Mouse (Mus musculus) embryonic facial prominence, embryonic 10.5 days (tissue): Measurements from ENCODE around the gene Hoxc5. TPM values are rescaled to one million over a fixed set of nuclear protein-coding genes. Genes with fewer than 3 reads are reported as not detected.
A peak's percentile ranks its signal among the peaks of the same experiment; 100 is the strongest.

Experiments
- DNase-seq: peaks from one replicate; pipeline ENCODE4 v3.0.0-alpha.2; 2017; ENCODE audit warnings: low spot score
- H3K27ac ChIP-seq: fragments of 300-500 bp; sonication (generic); replicated peaks from 2 replicates; pipeline ENCODE4 v1.5.1; 2016; ENCODE audit warnings: mild to moderate bottlenecking
- H3K27me3 ChIP-seq: fragments of 300-500 bp; sonication (generic); replicated peaks from 2 replicates; pipeline ENCODE4 v1.6.1; 2016; ENCODE audit warnings: low read depth, mild to moderate bottlenecking; ENCODE audit not compliant: poor library complexity, severe bottlenecking
- H3K36me3 ChIP-seq: fragments of 300-500 bp; sonication (generic); replicated peaks from 2 replicates; pipeline ENCODE4 v1.6.1; 2016; ENCODE audit warnings: mild to moderate bottlenecking, moderate library complexity
- H3K4me1 ChIP-seq: fragments of 300-500 bp; sonication (generic); 2 replicates; pipeline ENCODE4 v1.6.1; 2016
- H3K4me3 ChIP-seq: fragments of 300-500 bp; sonication (generic); 2 replicates; pipeline ENCODE4 v1.5.1; 2016; ENCODE audit warnings: mild to moderate bottlenecking, moderate library complexity
- H3K9me3 ChIP-seq: fragments of 300-500 bp; sonication (generic); 2 replicates; pipeline ENCODE4 v1.6.1; 2016; ENCODE audit warnings: mild to moderate bottlenecking
- WGBS: fragments of 180-500 bp; shearing (Covaris S2); methylation state at CpG from one replicate; pipeline ENCODE4 v1.1.7; 2016; 5-methylcytosine and 5-hydroxymethylcytosine counted together
- polyA plus RNA-seq: library from polyadenylated mRNA; unstranded; fragments of >200 nt; fragmentation: Nextera tagmentation; extraction: Ambion mirVana; gene quantifications from 2 replicates; pipeline ENCODE4 v1.2.1, GENCODE M21; 2016

The Hoxc5 gene
- polyA plus RNA-seq, result 0.07 and 0.18 TPM in 2 replicates

GRCm38 (mm10) chr15:102967312-102967510, at the start of gene Hoxc5:
Hoxc5 (plus strand) TSS chr15:102967443.
- peaks cover 100% of the 10 kb centered on the region for H3K27me3 ChIP-seq
- H3K4me3 ChIP-seq, result peak within 1 kb of the TSS; percentile 27
- no peak within 1 kb of the TSS for H3K27ac ChIP-seq
- no peaks in the 10 kb centered on the region for H3K9me3 ChIP-seq
- H3K36me3 ChIP-seq, result no peaks in the 10 kb centered on the region
- DNase-seq, result no peak
- 1% methylated on average over 12 of the region's 12 CpGs for WGBS
- H3K4me1 ChIP-seq, result peaks cover 7% of the 10 kb centered on the region; the same call in 1 of the 2 replicates

GRCm38 (mm10) chr15:102917972-102918572, 49.2 kb upstream of the Hoxc5 start:
- peak; percentile 40 for DNase-seq
- no peaks in the 10 kb centered on the region for H3K9me3 ChIP-seq
- H3K27ac ChIP-seq, result no peak overlapping the region
- peaks cover 12% of the 10 kb centered on the region; the same call in 1 of the 2 replicates for H3K4me1 ChIP-seq
- H3K4me3 ChIP-seq, result no peak overlapping the region
- WGBS, result under 1% methylated on average over 20 of the region's 20 CpGs
- no peaks in the 10 kb centered on the region for H3K36me3 ChIP-seq
- H3K27me3 ChIP-seq, result peaks cover 100% of the 10 kb centered on the region

GRCm38 (mm10) chr15:102918611-102919265, 48.5 kb upstream of the Hoxc5 start:
- Histone ChIP-seq H3K4me1 (peaks cover 12% of the 10 kb centered on the region; the same call in 1 of the 2 replicates), H3K36me3 (no peaks in the 10 kb centered on the region), H3K4me3 (no peak overlapping the region), H3K27me3 (peaks cover 100% of the 10 kb centered on the region), H3K9me3 (no peaks in the 10 kb centered on the region), H3K27ac (no peak overlapping the region)
- peak; percentile 28 for DNase-seq
- WGBS, result 3% methylated on average over 7 of the region's 7 CpGs

DNA sequence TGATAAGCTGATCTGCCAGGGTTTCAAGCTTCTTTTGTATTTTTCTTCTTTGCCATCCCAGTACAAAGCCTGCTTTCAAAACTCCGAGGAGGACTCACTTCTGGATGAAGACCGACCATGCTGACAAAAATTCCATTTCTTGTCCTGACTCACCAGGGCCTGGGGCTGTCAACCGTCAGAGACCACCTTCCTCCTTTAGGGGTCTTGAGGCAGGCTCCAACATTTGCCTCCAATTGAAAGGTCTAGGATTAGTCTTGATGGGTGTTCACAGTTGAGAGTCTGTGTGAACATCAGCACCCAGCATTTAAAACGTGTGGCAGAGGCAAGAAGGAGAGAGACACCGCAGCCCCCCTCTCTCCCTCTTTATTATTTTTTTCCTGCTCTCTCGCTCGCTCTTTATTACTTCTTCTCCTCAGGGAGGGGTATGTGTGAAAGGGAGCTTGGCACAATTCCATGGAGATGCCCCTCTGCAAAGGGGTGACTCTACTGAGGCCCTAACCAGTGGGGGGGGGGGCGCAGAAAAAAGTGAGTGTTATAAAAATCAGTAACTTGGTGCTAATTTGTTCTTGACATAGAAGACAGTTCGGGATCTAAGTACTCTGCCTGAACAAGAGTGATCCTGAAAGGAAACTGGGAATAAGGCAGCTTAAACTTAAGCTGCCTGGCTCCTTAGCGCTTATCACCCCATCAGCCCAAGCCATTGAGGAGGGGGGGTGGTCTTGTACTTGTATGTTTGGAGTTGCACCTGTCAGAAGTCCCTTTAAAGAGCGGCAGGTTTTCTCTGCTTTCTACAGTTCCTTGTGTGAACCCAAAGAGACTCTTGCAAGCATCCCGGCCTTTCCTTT, 47.7 kb upstream of the Hoxc5 start:
- no peak overlapping the region for H3K27ac ChIP-seq
- H3K36me3 ChIP-seq, result no peaks in the 10 kb centered on the region
- no peaks in the 10 kb centered on the region for H3K9me3 ChIP-seq
- peaks cover 100% of the 10 kb centered on the region for H3K27me3 ChIP-seq
- peaks cover 12% of the 10 kb centered on the region; the same call in 1 of the 2 replicates for H3K4me1 ChIP-seq
- peak; percentile 32 for DNase-seq
- 2% methylated on average over 12 of the region's 12 CpGs for WGBS
- H3K4me3 ChIP-seq, result no peak overlapping the region

GRCm38 (mm10) chr15:102920619-102921018, 46.6 kb upstream of the Hoxc5 start:
- Histone ChIP-seq H3K9me3 (no peaks in the 10 kb centered on the region), H3K4me3 (peak overlapping the region; percentile 35), H3K36me3 (no peaks in the 10 kb centered on the region), H3K4me1 (peaks cover 12% of the 10 kb centered on the region; the same call in 1 of the 2 replicates), H3K27me3 (peaks cover 100% of the 10 kb centered on the region), H3K27ac (no peak overlapping the region)
- under 1% methylated on average over 20 of the region's 20 CpGs for WGBS
- peak; percentile 86 for DNase-seq

DNA sequence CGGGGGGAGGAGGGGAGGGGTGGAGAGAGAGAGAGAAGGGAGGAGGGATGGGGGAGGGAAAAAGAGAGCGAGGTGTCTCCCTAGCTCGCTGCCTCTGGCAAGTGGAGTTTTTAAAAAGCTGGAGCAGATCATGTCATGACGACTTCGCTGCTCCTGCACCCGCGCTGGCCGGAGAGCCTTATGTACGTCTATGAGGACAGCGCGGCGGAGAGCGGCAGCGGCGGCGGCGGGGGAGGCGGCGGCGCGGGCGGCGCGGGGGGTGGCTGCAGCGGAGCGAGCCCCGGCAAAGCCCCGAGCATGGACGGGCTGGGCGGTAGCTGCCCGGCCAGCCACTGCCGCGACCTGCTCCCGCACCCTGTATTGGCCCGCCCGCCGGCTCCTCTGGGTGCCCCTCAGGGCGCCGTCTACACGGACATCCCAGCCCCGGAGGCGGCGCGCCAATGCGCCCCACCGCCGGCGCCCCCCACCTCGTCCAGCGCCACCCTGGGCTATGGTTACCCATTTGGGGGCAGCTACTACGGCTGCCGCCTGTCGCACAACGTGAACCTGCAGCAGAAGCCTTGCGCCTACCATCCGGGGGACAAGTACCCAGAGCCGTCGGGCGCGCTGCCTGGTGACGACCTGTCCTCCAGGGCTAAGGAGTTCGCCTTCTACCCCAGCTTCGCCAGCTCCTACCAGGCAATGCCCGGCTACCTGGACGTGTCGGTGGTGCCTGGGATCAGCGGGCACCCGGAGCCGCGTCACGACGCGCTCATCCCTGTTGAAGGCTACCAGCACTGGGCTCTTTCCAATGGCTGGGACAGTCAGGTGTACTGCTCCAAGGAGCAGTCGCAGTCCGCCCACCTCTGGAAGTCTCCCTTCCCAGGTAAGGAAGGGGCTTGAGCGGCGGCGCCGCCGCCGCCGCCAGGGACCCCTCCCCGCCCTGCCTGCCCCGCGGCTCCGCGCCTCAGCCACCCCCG, 45.9 kb upstream of the Hoxc5 start, which contains the start of gene Hoxc13:
TSS of gene Hoxc13 (plus strand) at position 51 of the 959 bp plus-strand sequence.
- peak within 1 kb of the TSS; percentile 35 for H3K4me3 ChIP-seq

DNA sequence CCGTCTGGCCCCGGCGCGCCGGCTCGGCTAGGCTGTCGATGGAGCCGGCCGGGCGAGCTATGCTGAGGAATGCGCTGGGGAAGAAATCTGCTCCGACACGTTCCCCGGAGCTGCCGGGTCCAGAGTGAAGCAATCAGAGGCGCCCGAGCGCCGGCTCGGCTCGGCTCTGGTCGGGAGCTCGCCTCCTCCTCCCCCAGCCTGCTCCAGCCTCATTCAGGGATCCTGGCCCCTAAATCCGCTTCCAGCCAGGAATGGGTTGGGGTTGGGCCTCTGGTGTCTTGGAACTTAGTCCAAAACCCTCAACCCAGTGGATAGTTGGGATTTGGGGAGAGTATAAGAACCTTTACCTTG, 45.3 kb upstream of the Hoxc5 start:
- WGBS, result under 1% methylated on average over 24 of the region's 24 CpGs
- no peaks in the 10 kb centered on the region for H3K36me3 ChIP-seq
- H3K4me1 ChIP-seq, result peaks cover 12% of the 10 kb centered on the region; the same call in 1 of the 2 replicates
- peak; percentile 69 for DNase-seq
- no peak overlapping the region for H3K4me3 ChIP-seq
- no peak overlapping the region for H3K27ac ChIP-seq
- peaks cover 100% of the 10 kb centered on the region for H3K27me3 ChIP-seq
- no peaks in the 10 kb centered on the region for H3K9me3 ChIP-seq

More for the DNA sequence above, 45.9 kb upstream of the Hoxc5 start, which contains the start of gene Hoxc13:
- 1% methylated on average over 87 of the region's 88 CpGs for WGBS
- DNase-seq, result no peak
- Histone ChIP-seq H3K4me1 (peaks cover 12% of the 10 kb centered on the region; the same call in 1 of the 2 replicates), H3K27ac (no peak within 1 kb of the TSS), H3K36me3 (no peaks in the 10 kb centered on the region), H3K27me3 (peaks cover 100% of the 10 kb centered on the region), H3K9me3 (no peaks in the 10 kb centered on the region)

- no peak overlapping the region for H3K27ac ChIP-seq
- peak; percentile 27 for DNase-seq
- H3K4me3 ChIP-seq, result no peak overlapping the region
- H3K27me3 ChIP-seq, result peaks cover 100% of the 10 kb centered on the region
- 15% methylated on average over 6 of the region's 6 CpGs for WGBS
- no peaks in the 10 kb centered on the region for H3K36me3 ChIP-seq
- H3K9me3 ChIP-seq, result no peaks in the 10 kb centered on the region
- H3K4me1 ChIP-seq, result peaks cover 12% of the 10 kb centered on the region; the same call in 1 of the 2 replicates
These were observed 44.4 kb upstream of the Hoxc5 start for GRCm38 (mm10) chr15:102922636-102923500.

DNA sequence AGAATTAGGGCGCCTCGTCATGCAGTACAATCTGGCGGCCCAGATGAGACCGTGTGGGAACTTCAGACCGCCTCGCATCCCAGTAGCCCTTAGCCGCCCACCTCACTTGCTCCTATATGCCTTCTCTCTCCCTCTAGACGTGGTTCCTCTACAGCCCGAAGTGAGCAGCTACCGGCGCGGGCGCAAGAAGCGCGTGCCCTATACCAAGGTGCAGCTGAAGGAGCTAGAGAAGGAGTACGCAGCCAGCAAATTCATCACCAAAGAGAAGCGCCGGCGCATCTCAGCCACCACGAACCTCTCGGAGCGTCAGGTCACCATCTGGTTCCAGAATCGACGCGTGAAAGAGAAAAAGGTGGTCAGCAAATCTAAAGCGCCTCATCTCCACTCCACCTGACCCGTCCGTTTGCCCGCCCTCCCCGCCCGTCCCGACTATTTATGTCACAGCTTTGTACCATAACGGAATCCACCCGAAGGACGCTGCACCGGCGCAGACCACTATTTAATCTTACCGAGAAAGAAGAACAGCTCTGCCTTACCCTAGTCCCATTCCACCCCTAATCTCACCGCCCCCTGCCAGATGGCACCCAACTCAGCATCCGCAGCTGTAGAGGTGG, 40.1 kb upstream of the Hoxc5 start:
- Histone ChIP-seq H3K36me3 (no peaks in the 10 kb centered on the region), H3K27me3 (peaks cover 100% of the 10 kb centered on the region), H3K4me1 (no peaks in the 10 kb centered on the region), H3K9me3 (no peaks in the 10 kb centered on the region), H3K27ac (no peak overlapping the region), H3K4me3 (no peak overlapping the region)
- DNase-seq, result peak; percentile 48
- WGBS, result 1% methylated on average over 40 of the region's 40 CpGs

GRCm38 (mm10) chr15:102931706-102932358, 35.4 kb upstream of the Hoxc5 start:
- Histone ChIP-seq H3K4me1 (no peaks in the 10 kb centered on the region), H3K4me3 (no peak overlapping the region), H3K27ac (no peak overlapping the region), H3K9me3 (no peaks in the 10 kb centered on the region), H3K27me3 (peaks cover 100% of the 10 kb centered on the region), H3K36me3 (no peaks in the 10 kb centered on the region)
- under 1% methylated on average over 23 of the region's 23 CpGs for WGBS
- no peak for DNase-seq
